Mouse (Mus musculus): ENCODE data around the gene Mthfr.

DNA sequence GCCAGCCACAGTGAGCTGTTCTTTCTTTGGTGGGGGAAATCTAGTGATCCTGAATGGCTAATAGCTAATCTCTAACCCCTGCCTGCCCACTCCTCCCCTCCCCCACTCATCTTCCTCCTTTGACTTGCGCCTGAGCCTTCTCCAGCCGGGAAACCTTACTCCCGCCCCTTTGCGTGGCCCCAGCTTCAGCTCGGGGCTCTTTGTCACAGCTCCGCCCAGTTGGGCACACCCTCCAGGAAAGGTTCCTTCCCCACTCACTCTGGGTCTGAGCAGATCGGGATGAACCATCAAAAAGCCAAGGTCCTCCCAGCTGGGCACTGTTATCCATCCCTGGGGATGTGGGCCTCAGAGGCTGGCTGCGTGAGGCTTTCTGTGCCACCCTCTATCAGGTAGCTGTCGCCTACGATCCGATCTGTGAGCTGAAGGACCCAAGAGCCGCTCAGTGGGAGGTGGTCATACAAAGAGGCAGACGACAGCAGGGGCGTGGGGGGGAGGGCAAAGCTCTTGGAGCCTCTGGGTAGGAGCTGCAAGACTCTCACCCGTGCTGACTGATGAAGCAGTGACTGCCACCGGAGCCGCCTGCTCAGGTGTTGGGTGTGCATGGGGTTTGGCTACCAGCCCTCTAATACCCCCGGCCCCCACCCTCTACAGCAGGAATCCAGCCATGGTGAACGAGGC, 2.2 kb downstream of the Mthfr start:
- TF ChIP-seq POLR2A (IDR thresholded peaks at IDR 0.05; ENCODE audit: low read depth, low read length): no peak
- TF ChIP-seq HCFC1 (IDR thresholded peaks at IDR 0.05; ENCODE audit: low read depth, low read length): no peak
- TF ChIP-seq EP300 (IDR thresholded peaks at IDR 0.05; ENCODE audit: low read length): no peak
- no peak for TF ChIP-seq CTCF (conservative IDR thresholded peaks at IDR 0.05 in 1 of 2, IDR thresholded peaks at IDR 0.05 in 1 of 2; ENCODE audit: low read depth in 2 of 2, low read length in 2 of 2)
- TF ChIP-seq ZNF384 (IDR thresholded peaks at IDR 0.05; ENCODE audit: low read depth, low read length): no peak

All from CH12.LX (cell line).